Mouse (Mus musculus) small intestine, adult 2 months (tissue): ENCODE results near the gene B3galt2. TPM values are rescaled to one million over a fixed set of nuclear protein-coding genes. Genes with fewer than 3 reads are reported as not detected.

ENCODE experiments used
- H3K27ac ChIP-seq: fragments of 200-500 bp; 2 replicates; pipeline ENCODE4 v1.5.1; 2012; ENCODE audit warnings: low read depth, low read length, control low read depth, inconsistent platforms; ENCODE audit not compliant: insufficient read depth
- H3K27me3 ChIP-seq: fragments of 200-500 bp; 2 replicates; pipeline ENCODE4 v1.6.1; 2012; ENCODE audit warnings: mild to moderate bottlenecking, moderate library complexity, low read length, inconsistent platforms; ENCODE audit not compliant: control insufficient read depth, insufficient read depth
- H3K36me3 ChIP-seq: fragments of 200-500 bp; 2 replicates; pipeline ENCODE4 v1.6.1; 2012; ENCODE audit warnings: mild to moderate bottlenecking, low read length, control low read depth, inconsistent platforms; ENCODE audit not compliant: control insufficient read depth, insufficient read depth
- H3K4me1 ChIP-seq: fragments of 200-500 bp; 2 replicates; pipeline ENCODE4 v1.6.1; 2012; ENCODE audit warnings: low read length, inconsistent platforms, mixed read lengths; ENCODE audit not compliant: control insufficient read depth, insufficient read depth, insufficient read length
- H3K4me3 ChIP-seq: fragments of 200-500 bp; 2 replicates; pipeline ENCODE4 v1.5.1; 2012; ENCODE audit warnings: low read depth, mild to moderate bottlenecking, control low read depth, inconsistent platforms, low read length, moderate library complexity
- CTCF ChIP-seq: fragments of 200-500 bp; IDR thresholded peaks from 2 replicates; pipeline ENCODE4 v1.5.1; 2012; ENCODE audit warnings: low read depth, mild to moderate bottlenecking, control low read depth, inconsistent platforms, low read length, moderate library complexity, mixed read lengths; ENCODE audit not compliant: insufficient replicate concordance, insufficient read length; ENCODE audit errors: extremely low read depth
- POLR2A ChIP-seq: fragments of 200-500 bp; IDR thresholded peaks from 2 replicates; pipeline ENCODE4 v1.6.1; 2012; ENCODE audit warnings: low read depth, mild to moderate bottlenecking, control low read depth, inconsistent platforms, low read length, moderate library complexity
- WGBS: fragments of 180-500 bp; shearing (Covaris S2); methylation state at CpG from one replicate; pipeline ENCODE4 v1.1.7; 2018; 5-methylcytosine and 5-hydroxymethylcytosine counted together
- polyA plus RNA-seq: library from polyadenylated mRNA; depleted of rRNA; stranded (reverse); fragments of >200 nt; gene quantifications from 2 replicates; pipeline ENCODE4 v1.2.3, GENCODE M21; 2012; rRNA removed

The B3galt2 gene
- polyA plus RNA-seq, result not detected in 2 replicates

DNA sequence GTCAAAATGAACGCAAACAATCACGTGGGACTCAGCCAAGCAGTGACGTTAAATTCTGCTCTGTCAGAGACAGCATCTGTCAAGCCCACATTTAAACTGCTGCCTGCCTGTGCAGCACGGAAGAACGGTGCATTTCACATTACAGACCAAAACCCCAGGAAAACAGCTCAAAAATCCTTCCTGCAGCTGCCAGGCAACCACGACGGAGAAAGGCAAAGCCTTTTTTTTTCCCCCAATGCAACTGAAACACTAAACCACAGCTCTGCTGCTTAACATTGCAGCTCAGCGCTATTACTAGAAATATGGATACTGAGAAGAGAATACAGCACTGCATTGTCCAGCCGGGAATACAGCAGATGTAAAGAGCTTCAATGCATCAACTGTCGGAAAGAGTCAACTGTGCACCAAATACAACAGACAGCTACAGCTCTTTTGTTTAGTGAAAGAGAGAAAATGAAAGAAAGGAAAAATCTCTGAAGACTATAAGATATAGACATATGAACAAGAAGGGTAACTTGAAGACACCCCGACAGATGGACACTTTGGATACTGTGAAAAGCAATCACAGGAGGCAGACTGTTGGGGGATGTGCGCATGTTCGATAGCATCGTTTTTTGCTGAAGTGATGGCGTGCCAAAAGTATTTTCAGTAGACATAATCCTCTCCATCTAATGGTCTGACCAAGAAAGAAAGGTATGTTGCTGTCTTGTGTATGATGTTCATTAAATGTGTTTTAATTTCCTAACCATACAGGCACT is at the start of gene B3galt2:
TSS of gene B3galt2 (plus strand) at position 15 of the 758 bp plus-strand sequence.
- WGBS, result 70% methylated on average over 15 of the region's 15 CpGs
- Histone ChIP-seq H3K27me3 (no peaks in the 10 kb centered on the region), H3K27ac (no peak within 1 kb of the TSS), H3K36me3 (no peaks in the 10 kb centered on the region), H3K4me3 (0 out of 2 replicates have a peak within 1 kb of the TSS, but pooled peaks have one; percentile 1), H3K4me1 (no peaks in the 10 kb centered on the region)
- no peak for TF ChIP-seq CTCF
- no peak for TF ChIP-seq POLR2A

DNA sequence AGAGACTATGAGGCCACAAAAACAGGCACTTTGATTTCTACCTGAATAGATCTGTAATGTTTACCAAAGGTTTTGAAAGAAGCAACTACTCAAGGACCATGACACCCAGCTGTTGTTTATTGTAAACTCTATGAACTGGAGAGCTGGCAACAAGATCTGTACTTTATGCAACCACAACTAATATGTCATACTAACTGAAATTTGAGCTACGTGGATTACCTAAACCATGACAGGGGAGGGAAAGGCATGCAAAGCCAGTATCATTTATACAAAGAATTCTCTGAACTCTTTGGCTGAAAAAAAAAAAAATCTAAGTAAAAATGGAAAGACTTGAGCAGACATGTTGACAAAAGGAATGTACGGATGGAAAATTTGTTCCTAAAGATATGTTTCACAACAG is 43.6 kb upstream of the B3galt2 start:
- H3K36me3 ChIP-seq, result no peaks in the 10 kb centered on the region
- H3K27ac ChIP-seq, result no peak overlapping the region
- no peaks in the 10 kb centered on the region for H3K4me1 ChIP-seq
- TF ChIP-seq CTCF (no peak), POLR2A (no peak)
- 81% methylated on average over 2 of the region's 2 CpGs for WGBS
- H3K27me3 ChIP-seq, result no peaks in the 10 kb centered on the region
- H3K4me3 ChIP-seq, result no peak overlapping the region

DNA sequence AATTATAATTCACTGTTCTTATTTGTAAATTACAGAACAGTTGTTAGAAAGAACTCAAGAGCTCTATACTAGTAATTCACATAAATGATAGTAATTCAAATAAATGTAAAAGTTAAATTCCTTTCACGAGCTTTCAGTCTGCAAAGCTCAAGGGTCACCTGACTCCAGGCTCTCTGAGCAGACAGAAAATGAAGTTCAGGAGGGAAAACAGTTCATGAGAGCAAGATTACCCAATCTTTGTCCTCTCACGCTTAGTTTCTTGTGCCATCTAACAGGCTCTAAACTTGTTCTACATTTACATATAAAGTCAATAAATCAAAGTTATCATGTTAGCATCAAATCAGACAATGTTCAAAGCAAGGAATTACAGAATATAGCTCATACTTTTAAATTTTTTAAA is 31.6 kb upstream of the B3galt2 start:
- H3K27me3 ChIP-seq, result no peaks in the 10 kb centered on the region
- no peak for TF ChIP-seq CTCF
- no peak for TF ChIP-seq POLR2A
- no peaks in the 10 kb centered on the region for H3K4me1 ChIP-seq
- peaks cover 10% of the 10 kb centered on the region; the same call in 1 of the 2 replicates for H3K36me3 ChIP-seq
- H3K4me3 ChIP-seq, result no peak overlapping the region
- no peak overlapping the region for H3K27ac ChIP-seq
- 65% methylated on average over 2 of the region's 2 CpGs for WGBS

DNA sequence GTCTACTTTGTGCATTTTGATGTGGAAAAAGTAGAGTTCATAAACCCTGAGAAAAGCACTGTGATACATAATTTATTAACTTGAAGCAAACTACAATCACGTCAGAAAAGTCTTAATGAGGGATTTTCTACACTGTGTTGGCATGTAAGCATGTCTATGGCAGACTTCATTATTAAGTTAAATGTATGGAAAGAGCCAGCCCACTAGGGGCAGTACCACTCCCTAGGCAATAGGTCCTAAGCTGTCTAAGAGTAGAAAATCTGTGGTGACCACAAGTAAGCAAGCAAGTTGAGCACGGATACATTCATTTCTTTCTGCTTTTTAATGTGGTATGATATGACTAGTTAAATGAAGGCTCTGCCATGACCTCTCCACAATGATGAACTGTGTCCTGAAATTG is 27.6 kb upstream of the B3galt2 start:
- H3K4me3 ChIP-seq, result no peak overlapping the region
- H3K27me3 ChIP-seq, result no peaks in the 10 kb centered on the region
- no peaks in the 10 kb centered on the region for H3K4me1 ChIP-seq
- 95% methylated on average over 2 of the region's 2 CpGs for WGBS
- no peak overlapping the region for H3K27ac ChIP-seq
- H3K36me3 ChIP-seq, result peaks cover 18% of the 10 kb centered on the region; the same call in 1 of the 2 replicates
- no peak for TF ChIP-seq CTCF
- TF ChIP-seq POLR2A, result no peak

DNA sequence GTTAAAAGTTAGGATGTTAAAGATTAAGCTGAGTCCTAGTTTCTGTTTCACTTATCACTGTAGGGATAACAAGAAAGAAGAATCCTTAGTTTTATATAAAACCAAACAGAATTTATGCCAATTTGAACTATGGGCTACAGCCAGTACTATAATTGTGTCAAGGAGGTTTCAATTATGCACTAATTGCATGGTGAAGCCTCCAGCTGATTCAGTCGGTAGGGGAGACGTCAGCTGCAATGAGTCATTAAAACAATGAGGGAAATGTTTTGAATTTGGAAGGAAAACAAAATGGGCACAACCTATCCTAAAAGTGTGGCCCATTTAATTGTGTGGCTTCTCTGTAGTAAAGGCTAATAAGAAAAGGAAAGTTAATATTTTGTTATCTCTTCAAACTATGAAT is 20.7 kb upstream of the B3galt2 start:
- 70% methylated on average over 2 of the region's 2 CpGs for whole genome bisulfite sequencing
- TF ChIP-seq POLR2A, result no peak
- no peak for TF ChIP-seq CTCF
- Histone ChIP-seq H3K4me3 (no peak overlapping the region), H3K27me3 (no peaks in the 10 kb centered on the region), H3K4me1 (no peaks in the 10 kb centered on the region), H3K27ac (no peak overlapping the region), H3K36me3 (peaks cover 13% of the 10 kb centered on the region)

DNA sequence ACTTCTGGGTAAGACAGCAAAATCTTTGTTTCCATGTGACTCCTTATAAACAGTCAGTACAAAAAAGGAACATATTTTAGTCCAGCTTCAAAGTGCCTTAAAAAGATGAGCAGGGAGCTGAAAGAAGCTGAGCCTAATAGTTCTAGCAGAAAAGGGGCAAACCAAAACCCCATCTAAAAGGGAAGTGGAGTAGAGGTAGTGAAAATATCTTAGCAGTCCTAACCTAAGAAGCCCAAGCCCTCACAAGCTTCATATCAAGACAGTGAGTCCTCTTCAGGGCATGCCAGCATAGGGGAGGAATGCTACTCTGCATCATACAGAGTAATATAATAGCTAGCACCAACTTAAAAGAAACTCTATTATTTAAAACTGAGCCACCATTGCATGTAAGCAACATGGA is 18.5 kb upstream of the B3galt2 start:
- TF ChIP-seq CTCF (no peak), POLR2A (no peak)
- peaks cover 22% of the 10 kb centered on the region for H3K36me3 ChIP-seq
- H3K27ac ChIP-seq, result no peak overlapping the region
- no peaks in the 10 kb centered on the region for H3K4me1 ChIP-seq
- H3K4me3 ChIP-seq, result no peak overlapping the region
- no peaks in the 10 kb centered on the region for H3K27me3 ChIP-seq

DNA sequence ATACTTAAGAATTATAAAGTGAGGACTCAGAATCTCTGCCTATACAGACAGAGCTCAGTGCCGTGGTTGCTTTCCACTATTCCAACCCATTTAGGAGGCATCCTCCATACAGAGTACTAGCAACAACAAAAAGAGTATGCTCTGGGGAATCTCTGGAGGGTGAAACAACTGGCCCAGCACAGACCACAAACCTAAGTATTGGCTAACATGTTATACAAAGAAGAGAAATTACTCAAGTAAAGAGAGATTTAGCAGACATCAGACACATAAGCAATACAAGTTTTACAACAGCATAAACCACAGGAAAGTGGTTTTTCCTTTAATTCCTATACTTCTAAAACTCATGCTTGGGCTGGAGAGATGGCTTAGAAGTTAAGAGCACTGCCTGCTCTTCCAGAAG is 17.8 kb upstream of the B3galt2 start:
- WGBS, result 91% methylated on average over 1 of the region's 1 CpGs
- Histone ChIP-seq H3K36me3 (peaks cover 20% of the 10 kb centered on the region), H3K4me3 (no peak overlapping the region), H3K27ac (no peak overlapping the region), H3K4me1 (no peaks in the 10 kb centered on the region), H3K27me3 (no peaks in the 10 kb centered on the region)
- TF ChIP-seq POLR2A (no peak), CTCF (no peak)
